Mouse (Mus musculus) heart, adult 18-20 months (tissue): ENCODE measurements around the gene Plekho1. TPM values are rescaled to one million over a fixed set of nuclear protein-coding genes. Genes with fewer than 3 reads are reported as not detected.
"Not testable (repeated sequence)": the region's sequence is repeated elsewhere in the genome, so short reads cannot be mapped to it uniquely, and the experiment has no call there.

Experiments used
- DNase-seq, 2 experiments: peaks; one replicate each; pipeline ENCODE4 v3.0.0; 2021 to 2022; ENCODE audit warnings: mixed read lengths in 1 of 2
- long read RNA-seq, 2 experiments: library from polyadenylated mRNA; stranded (forward); transcript quantifications; one replicate each; pipeline ENCODE4 v2.0.0; 2021
- total RNA-seq, 2 experiments: library from RNA; stranded (reverse); gene quantifications; 2 replicates each; pipeline ENCODE4 v1.2.3; 2021

The Plekho1 gene
- total RNA-seq = 10 to 100 TPM; 64.7 to 68.2 TPM
- long read RNA-seq, experiment 1, transcript Plekho1-201 (6 exons, 1,931 nt) = major isoform, 7 of 11 reads
- long read RNA-seq, experiment 1, partial matches to known transcripts = 3 of 11 reads
- long read RNA-seq, experiment 1, other reads (novel, unspliced or antisense) = 1 of 11 reads
- long read RNA-seq, experiment 2, transcript Plekho1-201 (6 exons, 1,931 nt) = major isoform, 7 of 10 reads
- long read RNA-seq, experiment 2, partial matches to known transcripts = 1 of 10 reads
- long read RNA-seq, experiment 2, other reads (novel, unspliced or antisense) = 1 of 10 reads

- peak; percentile 82 to 86 for DNase-seq
Measured at GRCm38 (mm10) chr3:95995802-95996428, at the start of gene Plekho1. TSS of gene Plekho1 (minus strand) at chr3:95996001.

DNA sequence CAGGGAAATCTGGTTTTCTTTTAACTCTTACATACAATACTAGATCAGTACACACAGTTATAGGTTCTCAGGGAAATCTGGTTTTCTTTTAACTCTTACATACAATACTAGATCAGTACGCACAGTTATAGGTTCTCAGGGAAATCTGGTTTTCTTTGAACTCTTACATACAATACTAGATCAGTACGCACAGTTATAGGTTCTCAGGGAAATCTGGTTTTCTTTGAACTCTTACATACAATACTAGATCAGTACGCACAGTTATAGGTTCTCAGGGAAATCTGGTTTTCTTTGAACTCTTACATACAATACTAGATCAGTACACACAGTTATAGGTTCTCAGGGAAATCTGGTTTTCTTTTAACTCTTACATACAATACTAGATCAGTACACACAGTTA lies 48.8 kb upstream of the Plekho1 start:
- not testable (repeated sequence) for DNase-seq

GRCm38 (mm10) chr3:96043104-96043503 lies 47.3 kb upstream of the Plekho1 start:
- peak in 1 of 2 experiments; percentile 51 for DNase-seq

- no peak for DNase-seq
Measured at GRCm38 (mm10) chr3:96041079-96041478, 45.3 kb upstream of the Plekho1 start.

- DNase-seq = no peak
Measured at GRCm38 (mm10) chr3:96040663-96041006, 44.8 kb upstream of the Plekho1 start.

GRCm38 (mm10) chr3:96039857-96040662 lies 44.3 kb upstream of the Plekho1 start:
- no peak for DNase-seq

- DNase-seq = no peak
Measured at GRCm38 (mm10) chr3:96038851-96039250, 43.0 kb upstream of the Plekho1 start.

- no peak for DNase-seq
Measured at GRCm38 (mm10) chr3:96038156-96038555, 42.4 kb upstream of the Plekho1 start.

DNA sequence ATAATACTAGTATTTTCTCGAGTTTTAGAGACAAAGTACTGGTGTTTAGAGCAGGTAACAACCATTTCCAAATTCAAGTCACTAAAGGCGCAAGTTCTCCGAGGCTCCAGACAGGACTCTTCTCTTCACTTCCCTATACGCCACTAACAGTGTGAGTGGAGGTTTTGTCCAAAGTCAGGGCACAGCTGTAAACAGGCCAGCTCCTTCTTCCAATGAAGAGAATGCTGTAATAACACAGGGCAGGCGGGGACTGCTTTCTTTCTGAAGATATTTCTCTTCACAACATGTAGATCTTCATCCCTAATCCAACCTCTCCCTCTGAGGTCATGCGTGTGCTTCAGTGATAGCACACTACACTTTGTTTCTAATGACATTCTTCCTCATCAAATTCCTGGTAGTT lies 41.0 kb upstream of the Plekho1 start:
- no peak for DNase-seq

- DNase-seq = no peak
Measured at GRCm38 (mm10) chr3:96033046-96033445, 37.2 kb upstream of the Plekho1 start.

DNA sequence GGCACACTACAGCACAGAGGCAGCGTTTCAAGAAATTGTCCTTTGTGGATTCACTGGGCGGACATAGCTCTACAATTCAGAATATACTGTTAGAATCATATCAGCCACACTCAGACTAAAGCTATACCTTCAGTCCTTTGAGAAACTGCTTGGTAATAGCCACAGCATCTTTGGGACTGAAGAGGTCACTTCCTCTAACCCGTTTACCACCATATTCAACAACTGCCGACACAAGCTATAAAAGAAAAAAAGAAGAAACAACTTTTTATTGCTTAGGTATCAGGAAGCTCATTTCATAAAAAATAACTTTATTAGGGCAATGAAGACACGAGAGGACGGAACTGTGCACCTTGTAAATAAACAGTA lies 36.8 kb upstream of the Plekho1 start:
- DNase-seq = no peak

- no peak for DNase-seq
Measured at GRCm38 (mm10) chr3:96031991-96032651, 36.3 kb upstream of the Plekho1 start.

DNA sequence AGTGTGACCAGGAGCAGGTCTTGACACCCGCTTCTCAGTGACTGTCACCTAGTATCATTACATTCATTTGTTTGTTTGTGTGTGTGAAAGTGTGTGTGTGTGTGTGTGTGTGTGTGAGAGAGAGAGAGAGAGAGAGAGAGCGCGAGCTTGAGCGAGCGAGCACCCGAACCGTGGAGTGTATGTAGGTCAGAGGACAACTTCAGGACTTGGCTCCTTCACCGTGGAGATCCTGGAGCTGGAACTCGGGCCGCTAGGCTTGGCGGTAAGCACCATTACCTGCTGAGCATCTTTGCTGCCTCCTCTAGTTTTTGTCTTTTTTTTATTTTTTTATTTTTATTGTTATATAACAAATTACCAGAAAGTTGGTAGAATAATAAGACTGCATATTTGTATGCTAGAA lies 34.0 kb upstream of the Plekho1 start:
- DNase-seq = peak in 1 of 2 experiments; percentile 11

- peak; percentile 30 to 56 for DNase-seq
Measured at GRCm38 (mm10) chr3:96029336-96029735, 33.5 kb upstream of the Plekho1 start.

DNA sequence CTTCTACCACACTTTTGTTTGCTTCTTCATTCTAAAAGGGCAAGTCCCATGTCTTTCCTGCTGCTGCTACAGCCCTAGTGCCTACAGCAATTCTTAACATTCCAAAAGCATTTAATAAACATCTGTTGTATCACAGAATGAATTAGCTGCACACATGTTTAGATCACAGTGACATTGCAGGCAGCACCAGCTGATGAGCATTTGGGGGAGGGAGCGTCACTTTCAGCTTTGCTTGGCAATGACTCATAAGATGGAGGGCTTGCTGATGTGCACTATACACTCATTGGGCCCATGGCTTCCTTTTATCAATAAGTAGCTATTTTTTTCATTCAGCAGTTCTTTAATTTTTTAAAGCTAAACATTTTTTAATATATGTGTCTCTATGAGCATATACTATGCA lies 32.1 kb upstream of the Plekho1 start:
- no peak for DNase-seq

GRCm38 (mm10) chr3:96027145-96027544 lies 31.3 kb upstream of the Plekho1 start:
- no peak for DNase-seq

DNA sequence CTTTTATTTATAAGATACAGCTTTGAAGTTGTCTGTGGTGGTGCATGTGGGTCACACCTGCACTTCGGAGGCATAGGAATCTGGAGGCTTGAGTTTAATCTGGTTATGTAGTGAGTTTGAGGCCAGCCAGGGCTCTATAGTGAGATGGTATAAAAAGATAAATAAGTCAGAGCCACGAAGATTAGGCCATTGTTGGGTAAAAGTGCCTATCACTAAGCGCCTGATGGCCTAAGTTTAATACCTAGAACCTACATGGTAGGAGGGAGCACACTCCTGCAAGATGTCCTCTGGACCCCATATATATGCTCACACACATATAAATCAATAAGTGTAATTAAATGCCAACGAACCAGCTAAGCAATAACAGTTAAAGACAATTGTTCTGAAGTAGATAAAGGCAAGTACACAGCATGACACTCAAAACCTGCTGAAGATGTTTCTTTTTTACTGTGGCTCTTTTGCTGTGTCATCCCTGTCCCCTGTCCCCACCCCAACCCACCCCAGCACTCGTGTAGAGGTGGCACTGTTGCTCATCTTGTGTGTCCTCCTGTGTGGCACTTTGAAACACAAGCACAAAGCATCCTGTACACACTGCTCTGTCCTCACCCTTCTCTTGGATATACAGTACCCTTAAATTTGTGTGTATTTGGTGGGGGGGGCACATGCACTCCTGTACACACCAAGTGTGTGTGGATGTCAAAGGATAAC lies 25.8 kb upstream of the Plekho1 start:
- no peak for DNase-seq

- no peak for DNase-seq
Measured at GRCm38 (mm10) chr3:96020735-96021134, 24.9 kb upstream of the Plekho1 start.

DNA sequence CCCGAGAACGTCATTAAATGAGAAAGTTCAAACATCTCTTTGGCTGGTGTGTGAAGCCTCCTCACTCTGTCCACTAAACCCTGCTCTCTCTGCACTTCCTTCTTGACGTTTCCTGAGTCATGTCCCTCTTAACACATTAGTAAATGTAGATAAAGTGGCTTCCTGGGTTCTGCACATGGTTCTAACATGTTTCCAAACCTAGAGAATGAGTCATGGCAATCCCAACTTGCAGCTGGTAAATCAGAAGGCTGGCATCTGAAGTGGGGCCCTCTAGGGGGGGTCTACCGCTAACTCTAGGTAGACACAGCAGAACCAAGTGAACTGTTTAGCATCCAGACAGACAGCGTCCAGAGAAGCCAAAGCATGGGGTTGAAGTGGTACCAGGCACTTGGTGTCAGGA lies 21.7 kb upstream of the Plekho1 start:
- DNase-seq = no peak

GRCm38 (mm10) chr3:96016257-96016889 lies 20.6 kb upstream of the Plekho1 start:
- DNase-seq = no peak

DNA sequence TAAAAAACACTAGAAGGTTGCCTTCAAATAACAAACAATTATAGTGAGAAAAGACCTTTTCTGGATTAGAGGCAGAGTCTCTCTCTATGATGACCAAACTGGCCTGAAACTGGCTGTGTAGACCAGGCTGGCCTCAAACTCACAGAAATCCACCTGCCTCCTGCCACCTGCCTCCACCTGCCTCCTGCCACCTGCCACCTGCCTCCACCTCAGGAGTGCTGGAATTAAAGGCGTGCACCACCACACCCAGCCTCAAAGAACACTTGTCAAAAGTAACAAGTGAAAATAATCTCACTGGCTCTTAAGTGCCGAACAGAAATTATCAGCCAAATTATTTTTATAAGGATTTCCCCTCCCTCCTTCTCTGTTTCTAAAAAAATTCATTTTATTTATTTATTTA lies 19.9 kb upstream of the Plekho1 start:
- no peak for DNase-seq

GRCm38 (mm10) chr3:96012805-96013204 lies 17.0 kb upstream of the Plekho1 start:
- peak in 1 of 2 experiments; percentile 28 for DNase-seq
